Mouse (Mus musculus) limb, embryonic 13.5 days (tissue): ENCODE data around the gene Nup214. TPM values are rescaled to one million over a fixed set of nuclear protein-coding genes. Genes with fewer than 3 reads are reported as not detected.

Experiments used
- ATAC-seq: fragments of 200-750 bp; cut with Nextera tagmentation; 2 replicates; pipeline ENCODE4 v1.8.0; 2017; ENCODE audit warnings: low read depth, moderate number of reproducible peaks, moderate TSS enrichment; ENCODE audit not compliant: low FRiP score
- H3K27ac ChIP-seq: fragments of 300-500 bp; sonication (generic); 2 replicates; pipeline ENCODE4 v1.5.1; 2015; ENCODE audit warnings: inconsistent platforms, mild to moderate bottlenecking, moderate library complexity
- H3K27me3 ChIP-seq: fragments of 300-500 bp; sonication (generic); 2 replicates; pipeline ENCODE4 v1.6.1; 2015; ENCODE audit warnings: mild to moderate bottlenecking, inconsistent platforms
- H3K36me3 ChIP-seq: fragments of 300-500 bp; sonication (generic); 2 replicates; pipeline ENCODE4 v1.6.1; 2015; ENCODE audit warnings: inconsistent platforms, mild to moderate bottlenecking, moderate library complexity
- H3K4me1 ChIP-seq: fragments of 300-500 bp; sonication (generic); 2 replicates; pipeline ENCODE4 v1.6.1; 2015; ENCODE audit warnings: inconsistent platforms
- H3K4me2 ChIP-seq: fragments of 300-500 bp; sonication (generic); replicated peaks from 2 replicates; pipeline ENCODE4 v1.6.1; 2015; ENCODE audit warnings: inconsistent platforms, mild to moderate bottlenecking, moderate library complexity
- H3K4me3 ChIP-seq: fragments of 300-500 bp; sonication (generic); 2 replicates; pipeline ENCODE4 v1.5.1; 2015; ENCODE audit warnings: moderate library complexity, mild to moderate bottlenecking, inconsistent platforms
- H3K9ac ChIP-seq: fragments of 300-500 bp; sonication (generic); 2 replicates; pipeline ENCODE4 v1.6.1; 2015; ENCODE audit warnings: mild to moderate bottlenecking, inconsistent platforms
- H3K9me3 ChIP-seq: fragments of 300-500 bp; sonication (generic); 2 replicates; pipeline ENCODE4 v1.6.1; 2016; ENCODE audit warnings: inconsistent platforms
- WGBS: fragments of 180-500 bp; shearing (Covaris S2); methylation state at CpG from one replicate; pipeline ENCODE4 v1.1.7; 2015; 5-methylcytosine and 5-hydroxymethylcytosine counted together
- polyA plus RNA-seq: library from polyadenylated mRNA; unstranded; fragments of >200 nt; fragmentation: Nextera tagmentation; extraction: Ambion mirVana; gene quantifications from 2 replicates; pipeline ENCODE4 v1.2.1, GENCODE M21; 2015

Gene Nup214
- polyA plus RNA-seq, 1 experiment from 2014 or later = 114 TPM

DNA sequence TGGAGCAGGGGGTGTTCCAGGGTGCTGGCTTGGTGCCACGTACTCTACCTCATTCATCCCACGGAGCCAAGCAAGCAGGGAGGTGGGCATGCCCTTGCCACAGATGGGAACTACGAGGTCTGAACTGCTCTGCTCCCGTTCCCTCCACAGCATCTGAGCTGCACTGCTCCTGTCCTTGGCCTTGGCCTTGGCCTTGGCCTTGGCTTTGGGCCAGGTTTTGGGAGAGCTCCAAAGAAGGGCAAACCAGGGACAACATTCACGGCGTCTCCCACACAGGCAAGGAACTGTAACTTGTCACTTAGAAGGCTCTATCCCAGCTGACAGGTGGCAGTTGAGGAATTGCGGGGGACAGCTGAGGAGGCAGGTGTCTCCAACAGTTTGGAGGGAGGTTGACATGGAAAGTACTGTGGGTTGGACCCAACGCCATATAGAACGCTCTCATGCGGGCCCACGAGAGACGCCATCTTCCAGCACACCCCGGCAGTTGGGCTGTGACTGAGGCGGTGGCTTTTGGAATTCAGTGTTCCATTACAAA, 105.0 kb downstream of the Nup214 start:
- ATAC-seq = no peak
- WGBS = 88% methylated on average over 14 of the region's 14 CpGs

DNA sequence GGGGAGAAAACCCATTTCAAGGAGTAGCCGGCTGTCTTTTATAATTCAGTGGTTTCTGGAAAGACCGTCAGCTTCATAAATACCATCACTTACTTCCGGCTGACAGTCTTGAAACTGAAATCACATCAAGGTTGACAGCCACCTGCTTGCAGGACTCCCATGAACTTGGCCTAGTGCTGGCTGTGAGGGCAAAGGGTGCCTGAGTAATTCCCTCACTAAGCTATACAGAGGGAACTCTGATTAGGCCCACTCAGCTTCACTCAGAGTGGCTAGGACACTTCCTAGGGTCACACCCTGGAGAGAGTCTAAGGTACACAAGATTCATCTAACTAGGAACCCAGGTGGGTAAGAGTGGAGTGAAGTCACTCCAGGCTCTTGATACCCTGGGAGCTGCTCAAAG, 106.4 kb downstream of the Nup214 start:
- Histone ChIP-seq H3K27ac (no peak overlapping the region), H3K36me3 (no peaks in the 10 kb centered on the region), H3K4me3 (no peak overlapping the region), H3K9ac (no peak overlapping the region), H3K9me3 (no peaks in the 10 kb centered on the region), H3K27me3 (peaks cover 46% of the 10 kb centered on the region), H3K4me1 (peaks cover 20% of the 10 kb centered on the region), H3K4me2 (peak overlapping the region; percentile 99)
- no peak for ATAC-seq
- 76% methylated on average over 3 of the region's 3 CpGs for WGBS

More for the DNA sequence above, 105.0 kb downstream of the Nup214 start:
- no peak overlapping the region for H3K27ac ChIP-seq
- peak overlapping the region; percentile 7; the same call in 1 of the 2 replicates for H3K4me2 ChIP-seq
- H3K4me1 ChIP-seq = peaks cover 20% of the 10 kb centered on the region
- no peak overlapping the region for H3K4me3 ChIP-seq
- H3K27me3 ChIP-seq = peaks cover 32% of the 10 kb centered on the region
- H3K36me3 ChIP-seq = no peaks in the 10 kb centered on the region
- no peaks in the 10 kb centered on the region for H3K9me3 ChIP-seq
- no peak overlapping the region; the same call in 1 of the 2 replicates for H3K9ac ChIP-seq

- ATAC-seq = no peak
- no peak overlapping the region for H3K27ac ChIP-seq
- H3K4me2 ChIP-seq = peak overlapping the region; percentile 99
- no peaks in the 10 kb centered on the region for H3K9me3 ChIP-seq
- H3K36me3 ChIP-seq = no peaks in the 10 kb centered on the region
- WGBS = 82% methylated on average over 14 of the region's 14 CpGs
- peak overlapping the region; percentile 68 for H3K4me3 ChIP-seq
- H3K4me1 ChIP-seq = peaks cover 20% of the 10 kb centered on the region
- H3K9ac ChIP-seq = 0 out of 2 replicates have a peak overlapping the region, but pooled peaks have one; percentile 2
- H3K27me3 ChIP-seq = peaks cover 54% of the 10 kb centered on the region
Observed at GRCm38 (mm10) chr2:32081296-32081929, 107.2 kb downstream of the Nup214 start.

DNA sequence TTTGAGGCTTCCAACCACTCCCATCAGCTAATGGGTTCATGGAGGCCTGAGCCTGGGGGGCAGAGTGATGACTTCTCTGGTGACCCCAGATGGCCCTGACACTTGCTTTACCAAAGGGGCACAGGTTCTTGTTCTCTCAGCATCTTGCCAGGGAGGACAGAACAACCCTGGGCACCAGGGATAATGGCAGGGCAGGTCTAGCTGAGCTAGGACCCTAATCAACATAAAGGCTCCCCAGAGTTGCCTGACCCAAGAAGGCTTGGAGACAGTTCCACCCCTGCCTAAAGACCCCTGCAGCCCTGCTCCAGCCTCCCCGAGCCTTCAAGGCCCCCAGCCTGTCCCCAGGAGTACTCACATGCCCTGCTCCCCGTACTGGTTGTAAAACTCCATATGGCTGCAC, 108.0 kb downstream of the Nup214 start:
- no peak overlapping the region for H3K27ac ChIP-seq
- H3K9ac ChIP-seq = peak overlapping the region; percentile 70; the same call in 1 of the 2 replicates
- H3K4me2 ChIP-seq = peak overlapping the region; percentile 99
- ATAC-seq = no peak
- H3K4me3 ChIP-seq = peak overlapping the region; percentile 68
- H3K36me3 ChIP-seq = no peaks in the 10 kb centered on the region
- WGBS = 5% methylated on average over 2 of the region's 2 CpGs
- peaks cover 62% of the 10 kb centered on the region for H3K27me3 ChIP-seq
- H3K4me1 ChIP-seq = peaks cover 20% of the 10 kb centered on the region
- no peaks in the 10 kb centered on the region for H3K9me3 ChIP-seq

DNA sequence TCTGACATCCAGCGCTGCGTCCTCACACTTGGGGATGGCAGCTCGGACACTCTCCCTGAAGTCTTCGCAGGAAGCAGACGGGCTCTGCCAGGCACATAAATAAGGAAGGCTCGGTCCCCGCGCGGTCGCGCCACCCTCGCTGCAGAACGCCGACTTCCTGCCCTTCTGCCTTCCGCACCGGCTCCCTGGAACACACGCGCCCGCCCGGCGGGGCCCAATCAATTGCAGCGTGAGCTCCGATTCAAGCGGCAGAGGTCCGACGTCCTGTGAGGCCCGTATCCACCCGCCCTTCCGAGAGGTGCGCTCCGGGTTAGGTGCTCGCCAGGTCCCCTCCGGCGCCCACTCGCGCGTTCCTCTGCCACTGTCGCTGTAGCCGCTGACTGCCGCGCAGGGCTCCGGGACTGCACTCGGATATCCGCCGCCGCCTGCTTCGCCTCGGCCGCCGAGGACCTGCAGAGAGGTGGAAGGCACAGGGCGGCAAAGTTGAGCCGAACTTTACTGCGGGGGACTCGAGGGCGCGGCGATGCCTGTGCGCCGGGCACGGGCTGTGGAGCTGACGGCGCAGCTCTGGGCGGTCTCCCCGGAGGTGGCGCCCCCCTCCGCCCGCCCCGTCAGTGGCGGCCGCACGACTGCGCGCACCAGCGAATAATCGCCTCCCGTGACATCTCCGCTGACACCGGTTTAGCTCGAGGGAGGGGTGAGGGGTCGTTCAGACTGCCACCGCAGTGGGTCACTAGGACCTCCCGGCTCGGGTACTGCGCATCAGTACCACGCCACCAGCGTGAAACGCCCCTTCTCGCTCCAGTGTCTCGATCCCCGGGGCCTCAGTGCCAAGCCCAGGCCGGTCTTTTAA, 109.1 kb downstream of the Nup214 start:
- WGBS = under 1% methylated on average over 89 of the region's 91 CpGs
- peak overlapping the region; percentile 68 for H3K4me3 ChIP-seq
- H3K9ac ChIP-seq = peak overlapping the region; percentile 70
- H3K4me1 ChIP-seq = peaks cover 24% of the 10 kb centered on the region
- H3K4me2 ChIP-seq = peak overlapping the region; percentile 99
- no peaks in the 10 kb centered on the region for H3K9me3 ChIP-seq
- peaks cover 74% of the 10 kb centered on the region for H3K27me3 ChIP-seq
- H3K27ac ChIP-seq = 0 out of 2 replicates have a peak overlapping the region, but pooled peaks have one; percentile 28
- no peaks in the 10 kb centered on the region for H3K36me3 ChIP-seq
- ATAC-seq = no peak; the same call in 1 of the 2 replicates

- Histone ChIP-seq H3K4me3 (peak within 1 kb of the TSS; percentile 68), H3K4me2 (peak within 1 kb of the TSS; percentile 99), H3K9me3 (no peaks in the 10 kb centered on the region), H3K27ac (no peak within 1 kb of the TSS), H3K27me3 (peaks cover 76% of the 10 kb centered on the region), H3K9ac (peak within 1 kb of the TSS; percentile 70), H3K4me1 (peaks cover 33% of the 10 kb centered on the region), H3K36me3 (no peaks in the 10 kb centered on the region)
- under 1% methylated on average over 68 of the region's 68 CpGs for WGBS
- peak; percentile 57; the same call in 1 of the 2 replicates for ATAC-seq
Observed at GRCm38 (mm10) chr2:32084111-32084871, 110.1 kb downstream of the Nup214 start, which contains the start of gene Fam78a. TSS of gene Fam78a (minus strand) at chr2:32084857.

- no peak for ATAC-seq
- 20% methylated on average over 2 of the region's 2 CpGs for WGBS
Observed at GRCm38 (mm10) chr2:32084872-32085199, 110.6 kb downstream of the Nup214 start.

GRCm38 (mm10) chr2:32085231-32085630, 111.0 kb downstream of the Nup214 start:
- no peaks in the 10 kb centered on the region for H3K36me3 ChIP-seq
- 84% methylated on average over 2 of the region's 2 CpGs for WGBS
- no peak for ATAC-seq
- H3K27ac ChIP-seq = no peak overlapping the region
- peaks cover 34% of the 10 kb centered on the region for H3K4me1 ChIP-seq
- H3K9me3 ChIP-seq = no peaks in the 10 kb centered on the region
- peaks cover 78% of the 10 kb centered on the region for H3K27me3 ChIP-seq
- H3K4me3 ChIP-seq = no peak overlapping the region
- no peak overlapping the region for H3K4me2 ChIP-seq
- no peak overlapping the region for H3K9ac ChIP-seq

More at GRCm38 (mm10) chr2:32084872-32085199, 110.6 kb downstream of the Nup214 start:
- peak overlapping the region; percentile 99 for H3K4me2 ChIP-seq
- no peaks in the 10 kb centered on the region for H3K36me3 ChIP-seq
- no peak overlapping the region for H3K27ac ChIP-seq
- peaks cover 76% of the 10 kb centered on the region for H3K27me3 ChIP-seq
- peak overlapping the region; percentile 68 for H3K4me3 ChIP-seq
- no peak overlapping the region for H3K9ac ChIP-seq
- no peaks in the 10 kb centered on the region for H3K9me3 ChIP-seq
- peaks cover 34% of the 10 kb centered on the region for H3K4me1 ChIP-seq

GRCm38 (mm10) chr2:32087606-32088005, 113.4 kb downstream of the Nup214 start:
- Histone ChIP-seq H3K27me3 (peaks cover 64% of the 10 kb centered on the region), H3K4me3 (no peak overlapping the region), H3K36me3 (no peaks in the 10 kb centered on the region), H3K4me2 (no peak overlapping the region), H3K4me1 (peaks cover 30% of the 10 kb centered on the region), H3K9me3 (no peaks in the 10 kb centered on the region), H3K27ac (no peak overlapping the region), H3K9ac (no peak overlapping the region)
- 61% methylated on average over 4 of the region's 4 CpGs for WGBS
- ATAC-seq = no peak

- Histone ChIP-seq H3K9ac (peak overlapping the region; percentile 53), H3K27me3 (peaks cover 55% of the 10 kb centered on the region), H3K27ac (peak overlapping the region; percentile 44), H3K4me3 (peak overlapping the region; percentile 39), H3K36me3 (no peaks in the 10 kb centered on the region), H3K9me3 (no peaks in the 10 kb centered on the region), H3K4me1 (peaks cover 22% of the 10 kb centered on the region), H3K4me2 (peak overlapping the region; percentile 71)
- peak; percentile 52 for ATAC-seq
- 7% methylated on average over 35 of the region's 35 CpGs for WGBS
Observed at GRCm38 (mm10) chr2:32088372-32088981, 114.2 kb downstream of the Nup214 start.

DNA sequence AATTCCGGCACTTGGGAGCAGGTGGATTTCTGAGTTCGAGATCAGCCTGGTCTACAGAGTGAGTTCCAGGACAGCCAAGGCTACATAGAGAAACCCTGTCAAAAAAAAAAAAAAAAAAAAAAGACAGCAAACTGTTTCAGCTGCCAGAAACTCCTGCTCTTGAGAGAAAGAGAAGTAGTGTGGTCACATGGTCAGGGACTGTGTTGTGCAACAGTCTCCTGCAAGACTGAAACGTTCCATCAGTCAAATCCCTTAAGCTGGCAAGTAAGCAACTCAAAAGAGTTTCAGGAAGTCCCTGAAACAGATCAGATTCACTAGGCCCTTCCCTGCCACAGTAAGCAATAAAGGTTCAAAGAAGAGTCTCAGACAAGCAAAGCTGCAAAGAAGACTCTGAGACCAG, 115.4 kb downstream of the Nup214 start:
- 76% methylated on average over 3 of the region's 3 CpGs for WGBS
- Histone ChIP-seq H3K4me1 (peaks cover 14% of the 10 kb centered on the region), H3K9ac (no peak overlapping the region), H3K4me2 (no peak overlapping the region), H3K36me3 (no peaks in the 10 kb centered on the region), H3K27ac (no peak overlapping the region), H3K9me3 (no peaks in the 10 kb centered on the region), H3K27me3 (peaks cover 44% of the 10 kb centered on the region), H3K4me3 (no peak overlapping the region)
- ATAC-seq = no peak
